8 mouse cellular contexts compared by ENCODE assay signal in the genomic region with DNA sequence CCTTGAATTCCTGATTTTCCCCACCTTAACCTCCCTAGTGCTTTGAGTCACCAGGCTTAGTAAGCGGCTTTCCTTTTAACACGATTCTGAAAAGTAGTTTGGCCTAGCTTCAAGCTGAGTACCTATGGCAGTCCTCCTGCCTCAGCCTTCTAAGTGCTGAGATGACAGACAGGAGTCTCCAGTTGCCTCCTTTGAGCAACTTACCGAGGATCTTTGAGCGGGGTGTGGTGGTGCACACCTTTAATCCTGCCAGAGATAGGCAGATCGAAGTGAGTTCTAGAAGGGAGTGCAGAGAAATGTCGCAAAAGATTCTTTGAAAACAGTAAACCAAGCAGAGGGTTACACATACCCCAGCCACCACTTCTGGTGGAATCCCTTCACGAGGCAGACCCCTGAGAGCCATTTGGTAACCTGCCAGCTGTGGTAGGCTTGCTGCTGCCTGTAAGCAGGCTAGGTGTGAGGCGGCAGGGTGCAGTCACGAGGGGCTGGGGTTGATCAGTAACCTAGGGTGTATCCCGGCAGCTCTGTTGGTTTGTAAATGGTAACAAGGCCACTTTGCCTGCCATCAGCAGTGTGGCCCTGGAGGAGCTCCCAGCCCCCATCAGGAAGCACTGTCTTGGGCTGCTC. TPM values are rescaled to one million over a fixed set of nuclear protein-coding genes. Genes with fewer than 3 reads are reported as not detected.
DNase-seq lines count a peak whose midpoint lies in the region; ATAC-seq and TF ChIP-seq lines count a peak whose summit lies in the region.

No protein-coding gene starts in this region.

- H3K9me3 ChIP-seq in heart, embryonic 16.5 days (replicated peaks; ENCODE audit: control insufficient read depth, low read length), result no peaks in the 10 kb centered on the region
- H3K9me3 ChIP-seq in limb, embryonic 11.5 days (ENCODE audit: control insufficient read depth, low read length), result no peaks in the 10 kb centered on the region

- WGBS in heart, embryonic 16.5 days, result 0% methylated on average over 10 of the region's 10 CpGs
- WGBS in limb, embryonic 11.5 days, result 3% methylated on average over 10 of the region's 10 CpGs

- peak overlapping the region; percentile 95 for H3K4me2 ChIP-seq in heart, embryonic 16.5 days (ENCODE audit: low read depth, low read length)
- peak overlapping the region; percentile 91 for H3K4me2 ChIP-seq in limb, embryonic 11.5 days (ENCODE audit: low read depth, severe bottlenecking)
- peak overlapping the region; percentile 96 for H3K4me2 ChIP-seq in myocyte (ENCODE audit: low read depth)

- no peaks in the 10 kb centered on the region for H3K27me3 ChIP-seq in heart, embryonic 16.5 days (ENCODE audit: control insufficient read depth, insufficient read depth, low read length)
- H3K27me3 ChIP-seq in limb, embryonic 11.5 days (ENCODE audit: control insufficient read depth, insufficient read depth, low read length), result no peaks in the 10 kb centered on the region
- no peaks in the 10 kb centered on the region for H3K27me3 ChIP-seq in myocyte (ENCODE audit: control insufficient read depth, insufficient read depth, insufficient read length)

- peak overlapping the region; percentile 100 for H3K9ac ChIP-seq in heart, embryonic 16.5 days (ENCODE audit: low read length)
- H3K9ac ChIP-seq in limb, embryonic 11.5 days (ENCODE audit: low read length), result peak overlapping the region; percentile 99

- peaks cover 62% of the 10 kb centered on the region for H3K4me1 ChIP-seq in heart, embryonic 16.5 days (ENCODE audit: control insufficient read depth, insufficient read depth, low read length)
- H3K4me1 ChIP-seq in limb, embryonic 11.5 days (ENCODE audit: control insufficient read depth, insufficient read depth, low read length), result peaks cover 46% of the 10 kb centered on the region

- peaks cover 21% of the 10 kb centered on the region for H3K36me3 ChIP-seq in heart, embryonic 16.5 days (ENCODE audit: control insufficient read depth, insufficient read depth)
- H3K36me3 ChIP-seq in limb, embryonic 11.5 days (ENCODE audit: control insufficient read depth, insufficient read depth, low read length), result peaks cover 32% of the 10 kb centered on the region
- peaks cover 23% of the 10 kb centered on the region for H3K36me3 ChIP-seq in myocyte (ENCODE audit: control insufficient read depth, insufficient read depth)

- H3K79me2 ChIP-seq in myocyte (ENCODE audit: control insufficient read depth, insufficient read depth), result peaks cover 56% of the 10 kb centered on the region

- DNase-seq in lung, adult 18-20 months, result peak; percentile 61 to 71
- DNase-seq in lung, postnatal 14 days, result no peak
- DNase-seq in brain, embryonic 14.5 days (ENCODE audit: low read depth), result peak; percentile 61
- peak; percentile 38 for DNase-seq in limb, embryonic 11.5 days (ENCODE audit: low spot score)
- no peak for DNase-seq in frontal cortex, postnatal 14 days (ENCODE audit: low spot score in 2 of 2)
- DNase-seq in urinary bladder, adult 18-20 months (ENCODE audit: low spot score in 2 of 2), result no peak

- no peak for TF ChIP-seq CTCF in brain, embryonic 14.5 days (IDR thresholded peaks at IDR 0.05; ENCODE audit: borderline replicate concordance, extremely low read depth, insufficient read depth, insufficient read length)

- no peak for TF ChIP-seq POLR2A in brain, embryonic 14.5 days (IDR thresholded peaks at IDR 0.05; ENCODE audit: borderline replicate concordance, extremely low read depth, insufficient read depth, insufficient read length, poor library complexity, severe bottlenecking)
- no peak for TF ChIP-seq POLR2A in myocyte (IDR thresholded peaks at IDR 0.05; ENCODE audit: insufficient read length, low read depth)

- H3K4me3 ChIP-seq in heart, embryonic 16.5 days (ENCODE audit: low read length), result peak overlapping the region; percentile 98
- peak overlapping the region; percentile 99 for H3K4me3 ChIP-seq in limb, embryonic 11.5 days (ENCODE audit: low read depth, low read length)
- peak overlapping the region; percentile 98 for H3K4me3 ChIP-seq in myocyte

- H3K27ac ChIP-seq in heart, embryonic 16.5 days (ENCODE audit: low read length), result peak overlapping the region; percentile 100
- no peak overlapping the region; the same call in 1 of the 2 replicates for H3K27ac ChIP-seq in limb, embryonic 11.5 days (replicated peaks; ENCODE audit: low read depth, low read length)

- ATAC-seq in heart, embryonic 16.5 days (replicated peaks; ENCODE audit: extremely low read depth, insufficient read depth, low FRiP score), result no peak
- ATAC-seq in limb, embryonic 11.5 days (ENCODE audit: insufficient number of reproducible peaks, low FRiP score, low TSS enrichment, low read depth), result no peak

- peak overlapping the region; percentile 83 for H3ac ChIP-seq in myocyte (ENCODE audit: control insufficient read depth, insufficient read length)

TF ChIP-seq in myocyte, 11 proteins besides CTCF, POLR2A, EP300 and RAD21:
- TF ChIP-seq POLR2AphosphoS2 (IDR thresholded peaks at IDR 0.05; ENCODE audit: insufficient read length, low read depth), result peak; percentile 73
- TF ChIP-seq TCF3 (IDR thresholded peaks at IDR 0.05; ENCODE audit: insufficient read length, low read depth), result no peak

RNA-seq across cellular contexts. Expression of gene Ptbp1, which starts 1.4 kb away (rescaled TPM):
- 183 and 194 TPM in 2 replicates for polyA plus RNA-seq in brain, embryonic 14.5 days (2012; rRNA removed)
- 125 and 146 TPM in 2 replicates for polyA plus RNA-seq in heart, embryonic 16.5 days (2015; fragmentation: Nextera tagmentation; extraction: Ambion mirVana)
- polyA plus RNA-seq in limb, embryonic 11.5 days (2014; fragmentation: Nextera tagmentation; extraction: Ambion mirVana), result 328 and 351 TPM in 2 replicates
- polyA plus RNA-seq in myocyte (2012; fragmentation: generic; extraction: Trizol), result 158 TPM

RNA-seq across cellular contexts. Expression of gene Prtn3, which starts 18.6 kb away (rescaled TPM):
- polyA plus RNA-seq in brain, embryonic 14.5 days (2012; rRNA removed), result 18.0 and 28.0 TPM in 2 replicates
- polyA plus RNA-seq in heart, embryonic 16.5 days (2015; fragmentation: Nextera tagmentation; extraction: Ambion mirVana), result 1.2 and 1.9 TPM in 2 replicates
- 16.0 and 19.6 TPM in 2 replicates for polyA plus RNA-seq in limb, embryonic 11.5 days (2014; fragmentation: Nextera tagmentation; extraction: Ambion mirVana)
- polyA plus RNA-seq in myocyte (2012; fragmentation: generic; extraction: Trizol), result 0.22 TPM

RNA-seq across cellular contexts. Expression of gene Plppr3, which starts 18.8 kb away (rescaled TPM):
- polyA plus RNA-seq in brain, embryonic 14.5 days (2012; rRNA removed), result 805 and 1,208 TPM in 2 replicates
- 9.1 and 9.8 TPM in 2 replicates for polyA plus RNA-seq in heart, embryonic 16.5 days (2015; fragmentation: Nextera tagmentation; extraction: Ambion mirVana)
- 95.1 and 95.7 TPM in 2 replicates for polyA plus RNA-seq in limb, embryonic 11.5 days (2014; fragmentation: Nextera tagmentation; extraction: Ambion mirVana)
- 5.4 TPM for polyA plus RNA-seq in myocyte (2012; fragmentation: generic; extraction: Trizol)

RNA-seq across cellular contexts. Expression of gene Elane, which starts 30.4 kb away (rescaled TPM):
- polyA plus RNA-seq in brain, embryonic 14.5 days (2012; rRNA removed), result 0.28 and 0.49 TPM in 2 replicates
- polyA plus RNA-seq in heart, embryonic 16.5 days (2015; fragmentation: Nextera tagmentation; extraction: Ambion mirVana), result 0.20 and 1.1 TPM in 2 replicates
- polyA plus RNA-seq in limb, embryonic 11.5 days (2014; fragmentation: Nextera tagmentation; extraction: Ambion mirVana), result 0.20 TPM in 1 of 2 replicates, not detected in the other
- not detected for polyA plus RNA-seq in myocyte (2012; fragmentation: generic; extraction: Trizol)

RNA-seq across cellular contexts. Expression of gene Misp, which starts 34.9 kb away (rescaled TPM):
- polyA plus RNA-seq in brain, embryonic 14.5 days (2012; rRNA removed), result 0.59 and 1.1 TPM in 2 replicates
- polyA plus RNA-seq in heart, embryonic 16.5 days (2015; fragmentation: Nextera tagmentation; extraction: Ambion mirVana), result 1.8 and 1.9 TPM in 2 replicates
- 0.21 and 0.29 TPM in 2 replicates for polyA plus RNA-seq in limb, embryonic 11.5 days (2014; fragmentation: Nextera tagmentation; extraction: Ambion mirVana)
- polyA plus RNA-seq in myocyte (2012; fragmentation: generic; extraction: Trizol), result 0.06 TPM

Comparison
In these comparisons a context has a peak if more than half of its experiments do, and no peak if none do; other contexts are left out.
1. DNase-seq: peak in lung, adult 18-20 months (2 of 2), brain, embryonic 14.5 days (single experiment) and limb, embryonic 11.5 days (single experiment); none in lung, postnatal 14 days (single experiment), frontal cortex, postnatal 14 days (0 of 2) and urinary bladder, adult 18-20 months (0 of 2).
2. Peak in every context shown above with its lines, with median percentiles within 50 percentile points of each other: H3K4me2 ChIP-seq and H3K4me3 ChIP-seq.